Mouse (Mus musculus): Measurements from ENCODE around the gene Elf4. TPM values are rescaled to one million over a fixed set of nuclear protein-coding genes. Genes with fewer than 3 reads are reported as not detected.

The Elf4 gene
- total and polyA plus RNA-seq, 3 experiments, result 13.4 to 92.6 (median 26.5) TPM

- Histone ChIP-seq H3K4me3 (ENCODE audit: low read depth, low read length) (peak overlapping the region; percentile 68; the same call in 1 of the 2 replicates), H3K36me3 (replicated peaks) (peaks cover 55% of the 10 kb centered on the region), H3K9me3 (replicated peaks) (no peaks in the 10 kb centered on the region), H3K27me3 (ENCODE audit: insufficient read depth, low read length) (no peaks in the 10 kb centered on the region), H3K4me1 (ENCODE audit: insufficient read depth, low read depth, low read length) (peaks cover 20% of the 10 kb centered on the region)
- ATAC-seq (ENCODE audit: extremely low read depth, insufficient number of reproducible peaks, low FRiP score, poor library complexity, severe bottlenecking), result no peak
- DNase-seq (ENCODE audit: low spot score), result no peak
- no peak for TF ChIP-seq GATA2 (IDR thresholded peaks at IDR 0.05; ENCODE audit: borderline replicate concordance, low read depth, low read length)
- no peak for TF ChIP-seq CTCF (IDR thresholded peaks at IDR 0.05; ENCODE audit: low read depth, low read length)
- no peak for TF ChIP-seq TAL1 (conservative IDR thresholded peaks at IDR 0.05; ENCODE audit: low read depth, low read length)
- no peak for TF ChIP-seq GATA1 (IDR thresholded peaks at IDR 0.05; ENCODE audit: borderline replicate concordance, low read length)
- no peak for TF ChIP-seq POLR2AphosphoS5 (IDR thresholded peaks at IDR 0.05; ENCODE audit: insufficient replicate concordance, low read depth, low read length)
Measured at GRCm38 (mm10) chrX:48410388-48410776, 52.5 kb downstream of the Elf4 start.

- Histone ChIP-seq H3K4me3 (ENCODE audit: low read depth, low read length) (peak overlapping the region; percentile 68), H3K36me3 (replicated peaks) (peaks cover 49% of the 10 kb centered on the region), H3K4me1 (ENCODE audit: insufficient read depth, low read depth, low read length) (peaks cover 21% of the 10 kb centered on the region), H3K9me3 (replicated peaks) (no peaks in the 10 kb centered on the region), H3K27me3 (ENCODE audit: insufficient read depth, low read length) (no peaks in the 10 kb centered on the region)
- DNase-seq (ENCODE audit: low spot score) (peak; percentile 33), ATAC-seq (ENCODE audit: extremely low read depth, insufficient number of reproducible peaks, low FRiP score, poor library complexity, severe bottlenecking) (peak; percentile 31)
- TF ChIP-seq CTCF (IDR thresholded peaks at IDR 0.05; ENCODE audit: low read depth, low read length) (peak; percentile 32; the same call in 1 of the 2 replicates), GATA1 (IDR thresholded peaks at IDR 0.05; ENCODE audit: borderline replicate concordance, low read length) (no peak), GATA2 (IDR thresholded peaks at IDR 0.05; ENCODE audit: borderline replicate concordance, low read depth, low read length) (no peak), TAL1 (conservative IDR thresholded peaks at IDR 0.05; ENCODE audit: low read depth, low read length) (no peak), POLR2AphosphoS5 (IDR thresholded peaks at IDR 0.05; ENCODE audit: insufficient replicate concordance, low read depth, low read length) (no peak)
Measured at GRCm38 (mm10) chrX:48409611-48410387, 53.1 kb downstream of the Elf4 start.

GRCm38 (mm10) chrX:48405141-48405540 lies 57.8 kb downstream of the Elf4 start:
- Histone ChIP-seq H3K4me1 (ENCODE audit: insufficient read depth, low read depth, low read length) (peaks cover 16% of the 10 kb centered on the region), H3K4me3 (ENCODE audit: low read depth, low read length) (no peak overlapping the region), H3K9me3 (replicated peaks) (no peaks in the 10 kb centered on the region), H3K36me3 (replicated peaks) (peaks cover 26% of the 10 kb centered on the region), H3K27me3 (ENCODE audit: insufficient read depth, low read length) (no peaks in the 10 kb centered on the region)
- TF ChIP-seq GATA1 (IDR thresholded peaks at IDR 0.05; ENCODE audit: borderline replicate concordance, low read length) (no peak), TAL1 (conservative IDR thresholded peaks at IDR 0.05; ENCODE audit: low read depth, low read length) (no peak), CTCF (IDR thresholded peaks at IDR 0.05; ENCODE audit: low read depth, low read length) (no peak), GATA2 (IDR thresholded peaks at IDR 0.05; ENCODE audit: borderline replicate concordance, low read depth, low read length) (no peak)
- ATAC-seq (ENCODE audit: extremely low read depth, insufficient number of reproducible peaks, low FRiP score, poor library complexity, severe bottlenecking) (no peak), DNase-seq (ENCODE audit: low spot score) (no peak)

GRCm38 (mm10) chrX:48399994-48400393 lies 62.9 kb downstream of the Elf4 start:
- Histone ChIP-seq H3K9me3 (replicated peaks) (no peaks in the 10 kb centered on the region), H3K27me3 (ENCODE audit: insufficient read depth, low read length) (no peaks in the 10 kb centered on the region), H3K4me1 (ENCODE audit: insufficient read depth, low read depth, low read length) (peaks cover under 1% of the 10 kb centered on the region; the same call in 1 of the 2 replicates), H3K4me3 (ENCODE audit: low read depth, low read length) (no peak overlapping the region), H3K36me3 (replicated peaks) (peaks cover 23% of the 10 kb centered on the region)
- DNase-seq (ENCODE audit: low spot score), result no peak
- no peak for ATAC-seq (ENCODE audit: extremely low read depth, insufficient number of reproducible peaks, low FRiP score, poor library complexity, severe bottlenecking)
- TF ChIP-seq CTCF (IDR thresholded peaks at IDR 0.05; ENCODE audit: low read depth, low read length) (no peak), TAL1 (conservative IDR thresholded peaks at IDR 0.05; ENCODE audit: low read depth, low read length) (no peak), GATA2 (IDR thresholded peaks at IDR 0.05; ENCODE audit: borderline replicate concordance, low read depth, low read length) (no peak), GATA1 (IDR thresholded peaks at IDR 0.05; ENCODE audit: borderline replicate concordance, low read length) (no peak), POLR2AphosphoS5 (IDR thresholded peaks at IDR 0.05; ENCODE audit: insufficient replicate concordance, low read depth, low read length) (no peak)

GRCm38 (mm10) chrX:48389380-48389779 lies 73.6 kb downstream of the Elf4 start:
- ATAC-seq (ENCODE audit: extremely low read depth, insufficient number of reproducible peaks, low FRiP score, poor library complexity, severe bottlenecking) (no peak), DNase-seq (ENCODE audit: low spot score) (no peak)
- H3K27me3 ChIP-seq (ENCODE audit: insufficient read depth, low read length), result no peaks in the 10 kb centered on the region
- H3K4me1 ChIP-seq (ENCODE audit: insufficient read depth, low read depth, low read length), result no peaks in the 10 kb centered on the region
- no peak for TF ChIP-seq GATA2 (IDR thresholded peaks at IDR 0.05; ENCODE audit: borderline replicate concordance, low read depth, low read length)
- no peak for TF ChIP-seq POLR2AphosphoS5 (IDR thresholded peaks at IDR 0.05; ENCODE audit: insufficient replicate concordance, low read depth, low read length)
- TF ChIP-seq CTCF (IDR thresholded peaks at IDR 0.05; ENCODE audit: low read depth, low read length), result no peak
- no peak for TF ChIP-seq TAL1 (conservative IDR thresholded peaks at IDR 0.05; ENCODE audit: low read depth, low read length)
- TF ChIP-seq GATA1 (IDR thresholded peaks at IDR 0.05; ENCODE audit: borderline replicate concordance, low read length), result no peak
- no peak overlapping the region for H3K4me3 ChIP-seq (ENCODE audit: low read depth, low read length)
- H3K9me3 ChIP-seq (replicated peaks), result no peaks in the 10 kb centered on the region
- peaks cover 37% of the 10 kb centered on the region for H3K36me3 ChIP-seq (replicated peaks)

GRCm38 (mm10) chrX:48385927-48386326 lies 77.0 kb downstream of the Elf4 start:
- TF ChIP-seq GATA1 (IDR thresholded peaks at IDR 0.05; ENCODE audit: borderline replicate concordance, low read length) (no peak), CTCF (IDR thresholded peaks at IDR 0.05; ENCODE audit: low read depth, low read length) (no peak), POLR2AphosphoS5 (IDR thresholded peaks at IDR 0.05; ENCODE audit: insufficient replicate concordance, low read depth, low read length) (no peak), GATA2 (IDR thresholded peaks at IDR 0.05; ENCODE audit: borderline replicate concordance, low read depth, low read length) (no peak), TAL1 (conservative IDR thresholded peaks at IDR 0.05; ENCODE audit: low read depth, low read length) (no peak)
- Histone ChIP-seq H3K36me3 (replicated peaks) (peaks cover 28% of the 10 kb centered on the region), H3K9me3 (replicated peaks) (no peaks in the 10 kb centered on the region), H3K27me3 (ENCODE audit: insufficient read depth, low read length) (no peaks in the 10 kb centered on the region), H3K4me1 (ENCODE audit: insufficient read depth, low read depth, low read length) (no peaks in the 10 kb centered on the region), H3K4me3 (ENCODE audit: low read depth, low read length) (no peak overlapping the region)
- DNase-seq (ENCODE audit: low spot score) (no peak), ATAC-seq (ENCODE audit: extremely low read depth, insufficient number of reproducible peaks, low FRiP score, poor library complexity, severe bottlenecking) (no peak)
